Mouse (Mus musculus) yolk sac, embryonic 10.5 days (tissue): ENCODE data around the gene Slc6a11.
A peak's percentile ranks its signal among the peaks of the same experiment; 100 is the strongest.

Experiments
- DNase-seq: peaks from one replicate; pipeline ENCODE4 v3.0.0-alpha.2; 2017; ENCODE audit warnings: low spot score

Gene Slc6a11

DNA sequence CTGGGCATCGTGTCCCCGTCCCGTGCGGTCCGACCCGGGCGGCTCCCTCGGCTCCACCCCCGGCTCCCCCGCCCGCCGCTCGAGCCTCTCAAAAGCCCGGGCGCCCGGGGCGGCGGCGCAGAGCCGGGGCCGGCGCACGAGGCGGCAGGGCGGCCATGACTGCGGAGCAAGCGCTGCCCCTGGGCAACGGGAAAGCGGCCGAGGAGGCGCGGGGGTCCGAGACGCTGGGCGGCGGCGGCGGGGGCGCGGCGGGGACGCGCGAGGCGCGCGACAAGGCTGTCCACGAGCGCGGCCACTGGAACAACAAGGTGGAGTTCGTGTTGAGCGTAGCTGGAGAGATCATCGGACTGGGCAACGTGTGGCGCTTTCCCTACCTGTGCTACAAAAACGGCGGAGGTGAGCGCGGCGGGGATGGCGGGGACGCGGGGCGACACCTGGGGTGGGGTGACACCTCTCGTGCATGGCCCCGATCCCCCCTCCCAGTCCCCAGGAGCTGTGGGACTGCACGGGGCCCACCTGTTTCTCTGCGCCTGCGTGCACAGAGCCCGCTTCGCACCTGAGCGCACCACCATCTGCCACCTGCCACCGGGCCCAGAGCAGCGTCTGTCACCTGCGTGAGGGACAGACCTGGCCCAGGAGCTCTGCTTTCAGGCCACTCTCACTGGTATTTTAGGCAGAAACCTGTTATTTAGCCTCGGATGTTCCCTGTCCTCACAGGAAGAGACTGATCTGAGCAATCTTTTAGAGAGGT is at the start of gene Slc6a11:
Slc6a11 (plus strand) TSS at position 120 of the 751 bp plus-strand sequence.
- DNase-seq, result no peak

DNA sequence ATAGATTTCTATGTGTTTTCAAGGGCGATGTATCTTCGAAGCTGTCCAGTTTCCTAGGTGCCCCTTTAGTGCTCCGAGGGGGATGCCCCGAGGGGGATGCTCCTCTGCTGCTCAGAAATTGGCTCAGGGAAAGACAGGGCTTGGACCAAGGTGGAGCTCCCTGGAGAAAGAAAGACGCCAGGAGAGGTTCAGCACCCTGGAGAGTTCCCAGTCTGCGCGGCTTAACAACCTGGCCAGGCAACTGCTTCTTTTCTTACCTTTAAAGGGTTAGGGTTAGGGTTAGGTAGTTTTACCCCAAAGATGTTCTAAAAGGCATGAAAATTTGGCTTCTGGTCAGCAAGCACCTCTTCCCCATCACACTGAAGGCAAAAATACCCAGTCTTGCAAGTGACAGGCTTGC is 43.9 kb upstream of the Slc6a11 start:
- DNase-seq, result peak; percentile 33

DNA sequence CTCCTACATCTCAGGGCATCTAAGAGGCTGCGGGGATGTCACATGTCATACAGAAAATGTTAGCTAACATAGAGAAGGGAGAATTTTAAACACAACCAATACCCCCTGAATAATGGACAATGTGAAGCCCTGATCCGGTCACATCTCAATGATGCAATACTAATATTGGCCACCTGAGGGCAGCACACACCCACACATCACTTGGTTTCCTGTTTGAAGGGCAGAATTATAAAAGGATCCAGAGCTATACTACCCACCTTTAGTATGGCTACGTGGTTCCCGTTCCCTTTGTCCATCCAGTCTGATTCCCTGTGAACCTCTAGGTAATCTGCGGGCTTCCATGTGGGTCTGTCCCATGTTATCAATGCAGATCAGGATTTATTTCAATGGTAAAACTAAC is 41.4 kb upstream of the Slc6a11 start:
- DNase-seq, result peak; percentile 4

DNA sequence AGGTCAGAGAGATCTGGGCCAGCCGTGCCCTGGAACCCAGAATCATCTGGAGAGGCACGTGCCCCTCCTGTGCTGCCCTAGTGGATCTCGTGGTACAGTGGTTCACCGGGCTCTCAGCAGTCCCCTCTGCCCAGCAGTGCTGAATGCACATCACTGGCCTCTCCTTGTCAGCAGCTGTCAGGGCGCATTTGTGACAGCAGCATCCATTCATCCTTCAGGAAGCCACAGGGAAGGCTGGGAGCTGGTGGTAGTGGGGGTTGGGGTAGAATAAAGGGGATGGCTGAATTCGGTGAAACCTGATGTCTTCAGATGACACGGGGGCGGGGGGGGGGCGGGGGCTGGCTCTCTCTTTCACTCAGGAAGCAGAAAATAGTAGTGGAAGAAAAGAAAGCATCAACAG is 38.8 kb upstream of the Slc6a11 start:
- DNase-seq, result no peak

DNA sequence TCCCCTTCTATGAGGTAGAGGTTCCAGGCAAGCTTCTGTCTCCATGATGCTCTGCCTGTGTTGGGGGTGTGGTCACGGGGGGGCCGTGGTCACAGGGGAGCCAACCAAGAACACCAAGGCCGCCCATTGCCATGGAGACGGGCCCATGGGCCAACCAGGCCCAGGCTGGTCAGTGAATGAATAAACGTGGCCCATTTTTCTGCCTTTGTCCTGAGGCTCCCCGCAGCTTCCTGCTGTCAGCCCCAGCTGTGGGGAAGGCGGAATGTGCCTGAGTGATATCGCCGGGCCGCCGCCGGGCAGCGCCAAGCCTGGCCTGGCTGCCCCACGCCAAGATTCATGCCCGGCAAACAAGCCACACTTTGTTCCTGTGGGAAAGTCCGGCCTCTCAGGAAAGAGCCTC is 36.8 kb upstream of the Slc6a11 start:
- no peak for DNase-seq

DNA sequence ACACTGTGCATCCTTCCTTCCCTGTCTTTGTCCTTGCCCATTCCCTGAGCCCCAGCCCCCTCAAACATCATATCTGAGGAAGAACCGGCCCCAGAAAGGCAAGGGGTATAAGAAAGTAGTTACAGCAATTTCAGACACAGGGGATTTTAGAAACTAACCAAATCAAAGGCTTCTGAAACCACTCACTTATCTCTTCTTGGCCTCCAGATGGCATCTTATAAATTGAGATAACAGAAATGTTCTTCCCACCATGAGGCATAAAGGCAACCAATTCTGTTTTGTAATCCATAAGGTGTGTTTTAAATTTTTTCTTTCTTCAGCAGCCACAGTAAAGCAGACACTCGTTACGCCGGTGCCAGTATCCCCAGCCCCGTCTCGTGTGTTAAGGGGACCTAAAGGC is 34.5 kb upstream of the Slc6a11 start:
- no peak for DNase-seq

DNA sequence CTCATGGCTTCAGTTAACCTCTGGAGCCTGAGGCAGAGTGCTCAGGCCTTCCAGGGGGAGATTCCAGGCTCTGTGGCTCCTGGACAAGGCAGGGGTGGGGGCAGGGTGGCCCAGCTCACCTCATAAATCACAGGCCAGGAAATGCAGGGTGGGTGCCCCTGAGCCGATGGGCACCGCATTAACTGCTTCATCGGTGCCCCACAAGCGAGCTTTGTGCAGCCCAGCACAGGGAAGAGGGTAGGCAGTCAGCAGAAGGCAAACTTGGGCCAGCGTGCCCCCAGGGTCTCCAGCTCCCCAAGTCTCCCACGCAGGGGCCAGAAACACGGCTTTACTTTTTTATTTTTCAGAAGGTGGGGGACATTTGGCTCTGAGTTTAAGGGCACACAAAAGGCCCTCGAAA is 29.1 kb upstream of the Slc6a11 start:
- no peak for DNase-seq

DNA sequence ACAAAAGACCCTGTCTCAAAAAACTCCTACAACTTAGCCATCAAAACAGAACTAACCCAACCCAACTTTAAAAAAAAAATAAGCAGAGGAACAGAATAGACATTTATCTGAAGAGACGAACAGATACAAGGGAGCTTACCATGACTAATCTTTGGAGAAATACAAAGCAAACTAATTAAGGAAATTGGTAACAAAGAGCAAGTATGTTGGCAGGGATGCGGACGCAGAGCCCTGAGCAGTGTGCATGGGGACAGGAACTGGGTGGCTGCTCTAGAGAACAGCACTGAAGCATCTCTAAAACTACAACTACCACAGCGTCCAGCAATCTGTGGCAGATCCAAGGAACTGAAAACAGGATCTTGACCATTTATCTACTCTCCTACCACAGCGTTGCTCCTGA is 11.5 kb upstream of the Slc6a11 start:
- DNase-seq, result no peak

DNA sequence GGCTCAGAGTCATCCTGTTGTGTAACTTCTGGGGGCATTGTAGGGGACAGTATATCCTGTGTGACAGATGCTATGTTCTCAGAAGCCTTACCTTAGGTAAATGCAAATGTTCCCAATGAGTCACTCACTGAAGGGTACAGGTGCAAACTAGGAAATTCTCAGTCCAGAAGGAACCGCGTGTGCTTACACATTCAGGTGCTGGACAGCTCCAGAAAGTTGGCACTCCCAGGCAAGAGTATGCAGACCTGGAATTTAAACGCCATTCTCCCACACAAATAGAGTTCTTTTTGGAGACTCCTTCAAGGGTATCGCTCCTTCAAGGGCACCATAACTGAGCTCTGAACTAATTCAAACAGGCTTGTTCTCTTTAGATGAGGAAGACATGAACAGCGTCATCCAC is 5.5 kb upstream of the Slc6a11 start:
- no peak for DNase-seq

DNA sequence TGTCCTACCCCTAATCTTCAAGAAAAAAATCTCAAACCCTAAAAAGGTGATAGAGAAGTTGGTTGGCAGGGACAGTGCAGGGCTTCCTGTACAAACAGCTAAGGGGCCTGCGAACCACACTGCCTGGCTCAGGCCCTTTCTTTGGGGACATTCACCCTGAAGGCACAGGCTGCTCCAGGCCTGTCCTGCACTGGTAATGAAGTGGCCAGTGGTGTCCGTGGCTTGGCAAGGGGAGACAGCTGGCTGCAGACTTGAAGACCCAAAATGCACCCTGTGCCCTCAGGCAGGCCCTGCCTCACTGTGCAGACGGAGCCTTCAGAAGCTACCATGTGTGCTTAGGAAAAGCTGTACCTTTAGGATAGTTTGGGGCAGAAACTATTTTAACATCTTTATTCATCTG is 1.4 kb downstream of the Slc6a11 start:
- no peak for DNase-seq

DNA sequence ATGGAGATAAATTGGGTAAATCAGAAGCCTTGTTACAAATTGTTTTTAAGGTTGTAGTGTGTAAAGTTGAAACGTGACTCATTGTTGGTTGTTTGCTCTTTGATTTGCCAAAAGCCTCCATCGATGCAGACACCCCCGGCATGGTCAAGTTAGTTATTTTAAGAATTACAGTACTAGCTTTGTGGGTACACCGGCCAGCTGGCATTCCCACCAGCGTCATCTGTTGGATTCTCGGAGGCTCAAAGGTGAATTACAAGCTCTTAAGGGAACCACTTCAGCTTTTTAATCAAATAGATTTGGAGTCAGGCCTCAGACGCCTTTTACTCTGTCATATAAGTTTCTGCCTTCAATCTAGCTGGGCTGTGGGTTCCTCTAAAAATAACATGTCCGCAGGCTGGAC is 1.9 kb downstream of the Slc6a11 start:
- no peak for DNase-seq

DNA sequence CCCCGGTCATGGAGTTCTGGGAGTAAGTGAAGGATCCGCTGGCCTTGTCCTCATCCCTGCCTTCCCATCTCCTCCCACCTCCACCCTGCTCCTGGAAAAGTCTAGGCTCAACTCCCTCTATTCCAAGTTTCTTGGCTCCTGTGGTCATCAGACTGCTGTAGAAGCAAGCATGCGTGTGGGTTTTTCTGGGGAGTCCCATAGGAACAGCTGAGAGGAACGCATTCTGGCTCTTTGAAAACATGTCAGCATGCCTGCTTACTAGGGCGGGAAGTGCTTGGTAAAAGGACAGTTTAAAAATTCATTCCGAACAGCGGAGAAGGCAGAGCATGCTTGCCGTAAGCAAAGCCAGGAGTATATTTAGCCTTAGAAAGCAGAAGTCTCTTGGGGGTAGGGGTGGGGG is 7.9 kb downstream of the Slc6a11 start:
- no peak for DNase-seq

DNA sequence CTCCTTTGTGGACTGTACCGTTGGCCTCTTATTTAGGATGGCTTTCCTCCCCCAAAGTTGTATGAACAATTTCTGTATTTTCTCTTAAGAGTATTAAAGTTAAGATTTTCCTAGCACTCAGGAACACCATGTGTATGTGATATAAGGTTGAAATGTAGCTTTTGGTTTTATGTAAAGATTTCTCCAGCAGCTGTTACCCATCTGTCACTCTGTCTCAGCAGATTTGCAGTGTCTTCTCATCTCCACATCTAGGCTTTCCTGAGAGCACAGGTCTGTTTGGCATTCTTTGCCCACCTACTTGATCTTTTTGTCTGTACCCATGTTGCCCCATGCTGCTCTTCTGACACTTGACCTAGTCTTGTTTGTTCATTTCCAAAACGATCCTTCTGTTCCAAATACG is 10.4 kb downstream of the Slc6a11 start:
- no peak for DNase-seq

DNA sequence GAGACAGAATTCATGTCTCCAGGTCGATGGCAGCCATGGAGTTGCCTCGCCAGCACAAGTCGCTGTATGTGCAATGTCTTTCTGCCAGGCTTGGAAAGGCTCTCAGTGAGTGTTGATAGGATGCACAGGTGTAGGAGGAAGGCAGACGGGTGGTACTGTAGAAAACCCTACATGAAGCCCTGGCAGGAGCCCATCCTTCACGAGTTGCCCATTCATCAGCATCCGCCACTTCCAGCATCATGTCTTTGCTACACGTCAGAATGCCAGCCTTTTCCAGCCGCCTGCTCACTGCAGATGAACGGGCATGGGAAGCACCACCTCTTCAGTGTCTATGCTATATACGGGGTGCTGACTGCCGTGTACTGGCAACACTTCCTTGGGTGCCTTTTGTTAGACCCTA is 11.4 kb downstream of the Slc6a11 start:
- no peak for DNase-seq

DNA sequence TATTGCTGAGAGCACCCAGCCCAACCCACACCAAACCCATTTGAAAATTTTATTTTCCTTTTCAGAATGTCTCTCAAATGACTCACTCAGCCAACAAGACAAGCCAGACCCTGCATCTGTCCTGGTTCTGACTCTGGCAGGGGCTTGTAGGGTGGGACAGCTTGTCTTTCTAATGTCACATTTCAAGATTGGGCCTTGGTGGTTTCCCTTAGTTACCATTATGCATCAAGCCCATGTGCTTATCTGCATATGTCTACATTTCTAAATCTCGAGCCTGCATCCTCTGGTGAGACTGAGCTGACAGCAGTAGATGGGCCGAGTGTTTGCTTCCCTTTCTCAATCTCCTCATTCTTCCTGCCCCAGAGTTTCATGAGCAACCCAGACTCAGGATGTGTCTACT is 12.5 kb downstream of the Slc6a11 start:
- DNase-seq, result no peak

DNA sequence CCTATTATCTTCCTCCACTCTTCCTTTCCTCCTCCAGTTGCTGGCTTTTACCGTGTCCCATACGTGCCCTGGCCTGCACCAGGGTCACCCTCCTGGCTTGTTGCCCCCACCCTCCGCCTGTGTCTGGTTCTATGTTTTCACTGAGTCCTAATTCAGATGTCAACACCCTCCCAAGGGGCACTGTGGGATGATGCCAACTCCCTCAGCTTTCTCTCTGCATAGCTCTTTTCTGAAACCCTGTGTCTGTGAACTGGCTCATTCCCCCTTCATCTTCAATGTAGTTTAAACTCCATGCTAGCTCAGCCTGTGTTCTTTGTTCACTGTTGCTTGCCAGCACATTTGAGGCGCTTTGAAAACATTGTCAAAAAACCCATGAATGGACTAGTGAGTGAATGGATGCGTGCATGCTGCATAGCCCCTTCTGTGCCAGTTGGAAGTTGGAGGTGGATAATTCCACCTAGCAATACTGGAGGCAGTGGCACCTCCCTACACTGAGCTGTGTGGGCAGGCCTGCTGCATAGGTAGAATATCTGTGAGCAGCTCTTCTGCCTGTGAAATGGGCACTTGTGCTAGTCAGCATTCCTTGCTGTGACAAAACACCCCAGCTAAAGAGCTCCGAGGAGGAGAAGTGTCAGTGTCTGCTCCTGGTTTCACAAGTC is 13.5 kb downstream of the Slc6a11 start:
- no peak for DNase-seq

DNA sequence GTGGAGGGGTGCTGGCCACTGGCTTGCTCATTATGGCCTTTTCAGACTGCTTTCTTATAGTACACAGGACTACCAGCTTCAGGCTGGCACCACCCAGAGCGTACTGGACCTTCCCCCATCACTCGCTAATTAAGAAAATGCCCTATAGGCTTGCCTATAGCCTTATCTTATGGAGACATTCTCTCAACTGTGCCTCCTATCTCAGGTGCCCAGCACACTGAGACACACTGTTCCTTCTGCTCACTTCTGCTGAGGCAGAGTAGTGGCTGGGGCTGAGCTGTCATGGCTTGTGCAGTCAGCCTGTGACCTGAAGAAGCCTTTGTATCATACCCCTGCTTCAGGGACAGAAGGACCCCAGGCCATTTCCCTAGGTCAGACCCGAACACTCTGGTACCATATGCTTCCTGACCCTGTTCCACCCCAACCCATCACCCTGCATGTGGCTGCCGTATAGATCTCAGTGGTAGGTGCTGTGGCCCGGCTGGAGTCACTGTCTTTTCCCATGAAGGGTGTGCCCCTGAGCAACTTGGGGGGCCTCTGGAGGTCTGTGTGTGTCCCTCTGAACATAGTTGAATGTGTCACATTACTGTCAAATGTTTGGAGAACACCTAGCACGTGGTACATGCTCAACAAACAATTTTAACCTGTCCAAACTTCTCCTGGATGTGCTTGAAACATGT is 14.7 kb downstream of the Slc6a11 start:
- no peak for DNase-seq

DNA sequence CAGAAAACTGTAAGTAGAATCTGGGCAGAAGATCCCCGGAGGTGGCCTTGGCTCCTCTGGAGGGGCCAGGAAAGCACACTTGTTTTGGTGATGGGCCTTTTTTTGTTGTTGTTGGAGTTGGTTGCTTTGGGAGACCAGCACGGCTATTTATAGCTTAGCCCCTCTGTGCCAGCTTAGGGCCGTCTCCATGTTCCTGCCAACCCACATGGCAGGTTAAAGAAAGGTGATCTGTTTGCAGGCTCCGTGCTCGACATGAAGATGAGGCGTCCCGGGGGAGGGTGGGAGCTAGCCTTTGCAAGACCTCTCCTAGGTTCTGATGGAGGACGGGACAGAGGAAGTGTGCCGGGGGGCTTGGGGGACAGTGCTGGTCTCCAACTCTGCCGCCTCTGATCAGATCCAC is 24.7 kb downstream of the Slc6a11 start:
- DNase-seq, result no peak

DNA sequence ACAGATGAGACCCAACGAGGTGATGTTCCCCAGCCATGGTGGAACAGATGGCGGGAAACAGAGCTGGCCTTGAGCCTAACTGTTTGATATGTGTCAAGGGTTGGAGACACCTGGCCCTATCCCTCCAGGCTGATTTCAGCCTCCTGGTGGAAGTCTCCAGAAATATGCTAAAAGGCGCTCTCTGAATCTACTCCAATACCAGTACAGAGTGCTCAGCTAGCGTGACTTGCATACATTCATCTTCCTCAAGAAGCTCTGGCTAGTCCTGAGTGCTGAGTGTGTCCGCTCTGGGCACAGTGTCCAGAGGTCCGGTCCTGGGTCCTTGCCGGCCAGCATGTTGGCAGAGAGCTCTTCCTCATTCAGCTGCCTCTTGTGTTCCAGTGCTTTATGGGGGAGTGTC is 27.8 kb downstream of the Slc6a11 start:
- DNase-seq, result no peak

DNA sequence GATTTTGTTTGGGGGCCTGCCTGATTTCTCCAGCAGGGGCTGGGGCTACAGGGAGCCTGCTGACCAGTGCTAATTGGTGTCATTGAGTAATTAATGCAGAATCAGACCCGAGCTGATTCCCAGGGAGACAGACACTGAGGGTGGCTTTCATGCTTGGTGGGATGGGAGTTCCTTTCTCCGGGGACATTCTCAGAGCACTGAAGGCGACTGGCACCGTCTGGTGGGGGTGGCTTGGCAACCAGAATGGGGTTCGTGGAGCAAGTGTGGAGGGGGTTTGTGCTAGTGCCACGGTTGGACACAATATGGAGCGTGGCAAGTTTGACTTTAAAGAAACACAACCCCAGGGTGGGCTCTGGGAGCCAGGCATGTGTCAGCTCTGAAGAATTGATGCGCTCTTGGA is 29.7 kb downstream of the Slc6a11 start:
- no peak for DNase-seq

DNA sequence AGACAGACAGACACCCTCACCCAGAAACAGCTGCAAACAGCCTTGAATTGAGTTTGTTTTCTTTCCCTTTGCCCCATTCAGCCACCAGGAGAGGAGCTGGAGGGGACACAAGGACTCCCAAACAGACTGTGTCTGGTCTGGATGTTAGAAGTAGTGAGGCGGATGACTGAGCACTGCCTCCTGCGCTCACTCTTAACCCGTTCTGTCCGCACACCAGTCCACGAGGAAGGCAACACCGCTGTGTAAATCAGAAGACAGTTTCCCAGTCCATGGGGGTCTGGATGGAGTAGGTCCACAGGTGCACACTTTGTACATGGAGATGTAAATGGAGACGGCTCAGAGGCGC is 43.0 kb downstream of the Slc6a11 start:
- no peak for DNase-seq

DNA sequence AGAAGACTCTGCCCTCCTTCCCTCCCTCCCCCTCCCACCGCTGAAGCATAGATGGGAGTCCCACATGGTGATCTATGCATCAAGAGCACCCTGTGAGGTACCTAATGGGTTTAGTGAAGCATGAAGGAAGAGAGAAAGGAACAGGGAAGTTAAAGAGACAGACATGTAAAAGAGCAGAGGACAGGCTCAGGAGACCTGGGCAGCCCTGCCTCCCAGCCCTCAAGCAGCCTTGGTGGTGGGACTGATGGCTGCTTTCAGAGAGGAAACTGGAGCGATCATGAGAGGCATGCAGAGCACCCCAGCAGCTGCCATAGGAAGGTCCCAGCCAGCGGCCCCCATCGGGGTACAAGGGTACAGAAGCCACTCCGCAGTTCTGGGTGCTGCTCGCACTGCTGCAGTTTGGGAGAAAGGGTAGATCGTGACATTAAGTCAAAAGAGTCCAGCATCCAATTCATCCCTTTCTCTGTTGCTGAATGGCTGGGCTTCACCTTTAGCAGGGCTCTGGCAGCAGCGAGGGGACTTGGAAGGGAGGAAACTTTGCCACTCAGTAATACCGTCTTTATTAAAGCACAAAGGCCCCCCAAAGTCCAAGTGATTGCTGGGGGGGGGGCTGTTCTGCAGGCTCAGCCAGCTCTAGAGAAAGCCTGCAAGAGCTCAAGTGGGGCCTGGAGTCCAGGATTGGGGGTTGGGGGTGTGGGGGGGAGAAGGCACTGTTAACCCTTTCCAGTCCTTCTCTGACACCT is 43.5 kb downstream of the Slc6a11 start:
- no peak for DNase-seq

DNA sequence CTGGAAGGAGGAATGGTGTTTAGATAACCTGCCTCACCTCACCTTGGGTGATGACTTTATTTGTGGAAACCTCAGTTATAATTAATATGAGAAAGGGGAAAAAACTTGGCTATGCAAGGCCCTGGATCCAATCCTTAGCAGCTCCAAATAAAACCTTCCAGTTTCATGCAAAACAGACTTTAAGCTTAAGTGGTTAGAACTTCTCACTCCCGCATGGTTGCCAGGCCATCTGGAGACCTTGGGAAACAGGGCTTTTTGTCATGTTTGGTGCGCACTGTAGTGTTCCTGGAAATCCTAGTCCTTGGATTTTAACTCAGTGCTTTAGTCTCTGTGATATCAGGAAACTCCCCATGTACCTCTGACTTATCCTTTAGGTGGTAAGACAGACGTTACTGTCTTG is 47.1 kb downstream of the Slc6a11 start:
- DNase-seq, result no peak
